Mouse (Mus musculus): ENCODE measurements around the gene Ubald1.

DNA sequence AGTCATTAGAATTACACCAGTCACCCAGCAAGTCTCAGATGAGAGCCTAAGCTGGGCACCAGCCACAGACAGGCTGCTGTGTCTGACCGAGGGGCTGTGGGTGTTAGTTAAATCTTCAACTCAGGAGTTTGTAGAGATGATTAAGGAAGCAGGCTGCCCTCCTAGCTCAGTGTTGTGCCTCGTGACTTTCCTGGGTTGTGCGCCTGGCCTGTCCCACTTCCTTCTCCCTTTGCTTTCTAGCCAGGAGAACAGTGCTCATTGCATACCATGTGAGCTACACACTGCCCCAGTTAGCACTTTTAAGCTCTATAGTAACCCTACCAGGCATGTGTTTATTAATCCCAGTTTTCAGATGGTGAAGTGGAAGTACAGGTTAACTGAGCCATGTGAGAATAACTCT, 40.6 kb downstream of the Ubald1 start:
- TF ChIP-seq CTCF (IDR thresholded peaks at IDR 0.05; ENCODE audit: insufficient read depth, low read length), result no peak
- TF ChIP-seq POLR2A (IDR thresholded peaks at IDR 0.05; ENCODE audit: borderline replicate concordance, extremely low read depth, low read depth, low read length), result no peak
